Mouse (Mus musculus) MN1 (cell line): Measurements from ENCODE around the gene Tnfrsf12a.

Experiments used
- DNase-seq: peaks from one replicate; pipeline ENCODE4 v3.0.0-alpha.2; 2016; ENCODE audit warnings: low spot score

Gene Tnfrsf12a

DNA sequence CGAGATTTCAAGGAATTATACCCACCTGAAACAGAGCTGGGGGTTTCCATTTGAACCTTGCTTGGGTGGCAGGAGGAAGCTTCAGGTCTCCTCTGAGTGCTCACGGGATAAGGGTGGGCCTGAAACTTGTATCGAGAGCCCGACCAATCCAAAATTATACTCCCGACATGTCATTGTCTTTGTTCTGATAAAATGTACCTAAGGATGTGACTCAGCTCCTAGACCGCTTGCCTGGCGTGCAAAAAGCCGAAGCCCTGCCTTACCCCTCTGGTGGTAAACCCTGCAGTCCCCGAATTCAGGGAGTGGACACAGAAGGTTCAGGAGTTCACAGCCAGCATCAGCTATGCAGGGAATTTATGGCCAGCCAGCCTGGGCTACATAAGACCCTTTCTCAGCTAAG lies 3.1 kb upstream of the Tnfrsf12a start:
- no peak for DNase-seq

GRCm38 (mm10) chr17:23679127-23679835 lies 2.0 kb upstream of the Tnfrsf12a start, which contains the start of gene Cldn6:
Cldn6 (plus strand) TSS chr17:23679249.
- no peak for DNase-seq

GRCm38 (mm10) chr17:23676473-23677031 lies 716 bp downstream of the Tnfrsf12a start:
- peak; percentile 69 for DNase-seq

GRCm38 (mm10) chr17:23675564-23676281 lies 1.5 kb downstream of the Tnfrsf12a start:
- DNase-seq = peak; percentile 81

- peak; percentile 49 for DNase-seq
Measured at GRCm38 (mm10) chr17:23675127-23675526, 2.1 kb downstream of the Tnfrsf12a start.

DNA sequence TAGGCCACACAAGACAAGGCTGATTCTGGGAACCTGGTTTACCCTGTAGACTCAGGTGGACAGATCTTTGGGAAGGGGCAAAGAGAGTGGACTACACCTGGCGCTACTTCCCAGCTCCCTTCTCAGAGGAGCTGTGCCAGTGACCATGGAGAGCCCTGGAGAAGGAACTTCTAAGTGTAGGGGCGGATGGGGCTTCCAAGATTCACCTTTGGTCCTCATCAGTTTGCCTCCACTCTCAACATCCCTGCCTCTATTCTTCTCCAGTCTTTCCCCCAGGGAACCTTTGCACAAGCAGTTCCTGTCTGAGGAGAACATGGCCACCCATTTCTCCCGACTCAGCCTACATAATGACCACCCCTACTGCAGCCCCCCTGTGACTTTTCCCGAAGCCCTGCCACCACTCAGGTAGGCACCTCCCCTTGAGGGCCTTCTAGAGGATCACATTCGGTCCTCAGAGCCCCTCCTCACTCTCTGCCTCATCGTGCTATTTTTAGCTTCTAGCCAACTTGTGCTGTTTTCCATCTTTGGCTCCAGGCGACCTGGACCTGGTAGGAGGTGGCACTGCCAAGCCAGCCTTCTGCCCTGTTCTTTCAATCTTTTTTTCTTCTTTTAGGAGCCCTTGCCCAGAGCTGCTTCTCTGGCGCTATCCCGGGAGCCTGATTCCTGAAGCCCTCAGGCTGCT lies 2.9 kb downstream of the Tnfrsf12a start:
- DNase-seq = peak; percentile 67

DNA sequence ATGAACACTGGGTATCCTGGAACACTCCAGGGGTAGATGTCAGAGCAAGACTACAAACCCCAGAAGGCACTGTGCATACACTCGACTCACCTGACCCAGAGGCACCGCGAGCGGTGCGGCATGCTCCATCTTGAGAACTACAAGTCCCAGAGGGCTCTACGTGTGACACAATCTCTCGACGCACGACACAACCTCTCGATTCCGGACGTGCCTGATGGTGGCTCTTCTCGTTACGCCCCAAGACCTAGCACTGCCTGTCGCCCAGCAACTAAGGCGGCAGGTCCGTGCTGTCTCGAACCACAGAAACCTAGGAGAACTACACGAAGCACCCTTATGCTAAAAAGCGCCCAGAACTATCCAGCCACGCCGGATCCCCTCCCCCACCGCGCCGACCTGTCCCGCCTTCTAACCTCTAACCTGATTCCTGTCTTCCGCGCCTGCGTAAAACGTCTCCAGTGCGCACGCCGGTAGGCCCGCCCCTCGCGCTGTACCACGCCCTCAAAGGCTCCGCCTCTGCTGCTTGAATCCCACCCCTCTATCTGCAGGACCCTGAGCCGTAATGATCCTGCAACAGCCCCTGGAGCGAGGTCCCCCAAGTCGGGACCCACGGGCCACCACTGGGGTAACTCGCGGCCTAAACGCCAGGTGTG lies 3.7 kb downstream of the Tnfrsf12a start, which contains the start of the genes Hcfc1r1 and Thoc6:
Gene Hcfc1r1 (plus strand): TSS at position 173 of the 650 bp plus-strand sequence.
Gene Thoc6 (minus strand): TSS at position 459 of the 650 bp plus-strand sequence.
- DNase-seq = peak; percentile 97

DNA sequence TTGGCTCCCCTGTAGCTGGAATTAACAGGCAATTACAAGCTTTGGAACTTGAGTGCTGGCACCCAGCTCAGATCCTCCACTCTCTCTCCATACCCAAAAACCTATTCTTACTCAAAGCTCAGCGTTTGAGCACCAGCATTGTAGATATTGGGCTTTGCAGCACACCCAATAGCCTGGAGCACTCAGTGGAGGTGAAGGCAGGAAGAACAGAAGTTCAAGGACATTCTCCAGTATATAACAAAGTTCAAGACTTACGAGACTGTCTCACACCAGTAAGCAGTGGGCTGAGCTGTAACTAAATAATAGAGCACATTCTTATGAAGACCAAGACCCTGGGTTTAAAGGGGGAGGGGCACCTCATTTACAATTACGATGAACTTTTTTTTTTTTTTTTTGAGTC lies 4.5 kb downstream of the Tnfrsf12a start:
- no peak for DNase-seq

DNA sequence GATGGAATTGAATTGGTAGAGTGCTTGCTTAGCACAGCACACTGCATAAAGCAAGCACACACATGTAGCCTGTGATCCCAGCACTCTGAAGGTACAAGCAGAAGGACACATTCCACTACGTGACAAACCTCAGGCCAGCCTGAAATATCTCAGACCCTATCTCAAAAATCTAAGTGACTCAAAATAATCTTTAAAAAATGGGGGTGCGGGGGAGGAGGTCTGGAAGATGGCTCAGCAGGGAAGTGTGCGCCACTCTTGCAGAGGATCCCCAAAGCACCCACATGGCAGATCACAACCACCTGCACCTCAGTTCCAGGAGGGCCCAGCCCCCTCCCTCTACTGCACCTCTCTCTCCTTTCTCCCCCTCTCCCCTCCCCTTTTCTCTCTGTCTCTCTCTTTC lies 5.7 kb downstream of the Tnfrsf12a start:
- no peak for DNase-seq

DNA sequence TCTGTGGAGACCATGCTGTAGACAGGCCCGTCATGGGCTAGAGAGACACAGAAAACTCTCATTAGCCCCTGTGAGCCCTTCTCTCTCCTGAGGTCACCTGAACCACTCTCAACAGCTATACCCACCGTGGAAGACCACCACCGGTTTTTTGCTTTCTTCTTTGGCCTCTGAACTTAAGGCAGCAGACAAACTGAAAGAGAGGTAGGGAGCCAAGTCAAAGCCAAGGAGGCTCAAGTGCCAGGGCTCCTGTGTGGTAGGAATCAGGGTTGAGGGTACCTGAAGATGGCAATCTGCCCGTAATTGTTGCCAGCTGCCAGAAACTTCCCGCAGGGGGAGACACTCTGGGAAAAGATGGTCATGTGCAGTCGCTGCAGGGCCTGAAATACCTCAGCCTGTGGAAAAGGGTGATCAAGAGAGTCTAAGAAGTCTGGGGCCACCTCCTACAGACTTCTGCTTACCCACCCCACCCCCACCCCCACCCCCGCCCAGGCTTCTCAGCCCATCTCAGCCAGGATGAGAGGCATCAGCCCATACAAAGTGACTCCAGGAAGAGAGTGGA lies 6.7 kb downstream of the Tnfrsf12a start:
- DNase-seq = no peak

DNA sequence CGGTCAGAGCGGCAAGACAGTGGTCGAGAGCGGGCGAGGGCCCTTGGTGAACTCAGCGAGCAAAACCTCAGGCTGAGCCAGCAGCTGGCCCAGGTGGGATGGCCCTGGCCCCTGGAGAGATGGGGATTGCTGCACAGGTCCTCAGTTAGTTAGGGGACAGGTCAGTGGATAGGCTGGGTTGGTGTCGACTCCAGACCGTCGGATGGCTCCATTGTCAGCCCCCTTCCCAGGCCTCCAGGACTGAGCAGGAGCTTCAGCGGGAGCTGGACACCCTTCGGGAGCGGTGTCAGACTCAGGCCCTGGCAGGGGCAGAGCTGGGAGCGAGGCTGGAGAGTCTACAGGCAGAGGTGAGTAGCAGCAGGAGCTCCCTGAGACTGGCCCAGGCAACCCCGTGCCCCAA lies 11.8 kb downstream of the Tnfrsf12a start:
- DNase-seq = no peak

DNA sequence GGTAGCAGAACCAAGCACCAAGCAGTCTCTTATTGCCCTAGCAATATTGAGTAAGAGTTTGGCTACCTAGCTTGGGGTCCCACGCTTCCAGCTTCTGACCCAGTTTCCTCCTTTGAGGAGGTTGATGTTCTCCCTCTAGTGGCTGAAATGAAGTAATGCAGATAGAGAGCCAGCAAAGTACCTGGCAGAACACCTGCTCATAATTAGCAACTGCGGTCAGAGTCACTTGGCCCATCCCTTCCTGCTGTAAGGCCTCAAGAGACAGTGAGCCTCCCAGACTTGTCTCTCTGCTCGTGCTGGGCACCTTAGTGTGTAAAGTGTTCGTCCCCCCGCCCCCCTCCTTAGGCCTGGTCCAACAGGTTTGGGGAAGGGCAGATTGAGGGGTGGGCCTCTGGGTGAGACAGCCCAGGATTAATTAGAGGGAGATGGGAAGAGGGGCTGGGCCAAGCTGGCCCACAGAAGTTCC lies 12.7 kb downstream of the Tnfrsf12a start:
- DNase-seq = peak; percentile 51

GRCm38 (mm10) chr17:23661526-23661925 lies 15.7 kb downstream of the Tnfrsf12a start:
- no peak for DNase-seq

GRCm38 (mm10) chr17:23660876-23661200 lies 16.4 kb downstream of the Tnfrsf12a start:
- no peak for DNase-seq

DNA sequence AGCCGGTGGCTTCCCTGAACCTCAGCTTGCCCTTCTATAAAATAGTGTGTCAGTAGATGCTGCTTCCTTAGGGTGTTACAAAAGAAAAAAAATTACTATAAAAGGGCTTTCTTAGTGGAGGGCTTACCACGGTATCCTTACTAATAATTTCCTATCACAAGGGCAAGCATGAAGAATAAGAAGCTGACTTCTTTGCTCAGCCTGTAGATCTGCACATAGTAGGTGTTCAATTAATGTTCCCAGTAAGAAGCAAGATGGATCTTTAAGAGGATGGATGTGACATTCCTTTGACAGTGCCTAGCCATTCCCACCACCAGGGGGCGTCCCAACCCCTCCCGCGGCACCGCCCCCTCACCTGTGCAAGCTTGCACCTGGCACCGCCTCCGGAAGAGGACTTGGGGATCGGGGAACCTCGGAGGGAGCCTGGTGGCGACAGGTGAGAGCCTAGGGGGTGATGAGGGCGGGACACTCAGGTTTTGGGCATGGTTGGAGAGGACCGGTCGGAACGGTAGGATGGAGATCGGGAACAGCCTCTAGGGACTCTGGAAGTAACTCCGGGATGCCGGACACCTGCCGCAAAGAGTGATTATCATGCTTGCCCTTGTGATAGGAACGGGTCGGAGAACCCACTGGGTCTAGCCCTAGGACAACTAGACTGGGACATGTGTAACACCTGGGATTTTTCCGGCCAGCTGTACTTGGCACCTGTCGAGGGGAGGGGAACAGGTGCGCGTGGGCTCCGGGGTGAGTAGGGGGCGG lies 17.0 kb downstream of the Tnfrsf12a start, which contains the start of gene Bicdl2:
Gene Bicdl2 (plus strand): TSS at position 390 of the 759 bp plus-strand sequence.
- DNase-seq = no peak

- no peak for DNase-seq
Measured at GRCm38 (mm10) chr17:23658450-23658849, 18.8 kb downstream of the Tnfrsf12a start.

- DNase-seq = no peak
Measured at GRCm38 (mm10) chr17:23654410-23654809, 22.9 kb downstream of the Tnfrsf12a start.

GRCm38 (mm10) chr17:23654001-23654400 lies 23.3 kb downstream of the Tnfrsf12a start:
- DNase-seq = no peak

DNA sequence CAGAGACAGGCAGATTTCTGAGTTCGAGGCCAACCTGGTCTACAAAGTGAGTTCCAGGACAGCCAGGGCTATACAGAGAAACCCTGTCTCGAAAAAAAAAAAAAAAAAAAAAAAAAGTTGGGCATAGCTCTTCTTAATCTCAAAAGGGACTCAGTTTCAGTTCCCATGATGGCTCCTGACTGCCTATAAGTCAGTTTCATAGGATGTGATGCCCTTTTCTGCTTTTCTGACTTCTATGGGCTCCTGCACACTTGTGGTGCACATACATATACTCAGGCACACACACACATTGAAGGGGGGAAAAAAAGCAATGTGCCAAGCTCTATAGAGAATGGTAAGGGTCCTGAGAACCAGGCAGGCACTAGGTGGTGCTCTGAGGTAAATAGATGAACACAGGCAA lies 23.9 kb downstream of the Tnfrsf12a start:
- DNase-seq = peak; percentile 30

- no peak for DNase-seq
Measured at GRCm38 (mm10) chr17:23651363-23651762, 25.9 kb downstream of the Tnfrsf12a start.

- DNase-seq = no peak
Measured at GRCm38 (mm10) chr17:23645894-23646293, 31.4 kb downstream of the Tnfrsf12a start.
